8 mouse cellular contexts compared by ENCODE assay signal in genomic region chr11:115955195-115955858, GRCm38 (mm10). TPM values are rescaled to one million over a fixed set of nuclear protein-coding genes. Genes with fewer than 3 reads are reported as not detected.
DNase-seq lines count a peak whose midpoint lies in the region; ATAC-seq and TF ChIP-seq lines count a peak whose summit lies in the region.

No protein-coding gene starts in this region.

- no peaks in the 10 kb centered on the region for H3K9me3 ChIP-seq in kidney, embryonic 14.5 days (ENCODE audit: control insufficient read depth, low read length)
- H3K9me3 ChIP-seq in kidney, embryonic 16.5 days (ENCODE audit: low read length) = no peaks in the 10 kb centered on the region

- H3K27ac ChIP-seq in kidney, embryonic 14.5 days (ENCODE audit: low read depth, low read length) = no peak overlapping the region
- H3K27ac ChIP-seq in cortical plate, adult 2 months (ENCODE audit: insufficient read depth, low read length) = peak overlapping the region; percentile 62; the same call in 1 of the 2 replicates
- H3K27ac ChIP-seq in kidney, embryonic 16.5 days (ENCODE audit: low read length) = no peak overlapping the region

- no peaks in the 10 kb centered on the region for H3K4me1 ChIP-seq in kidney, embryonic 14.5 days (ENCODE audit: control insufficient read depth, insufficient read depth, low read length)
- no peaks in the 10 kb centered on the region for H3K4me1 ChIP-seq in cortical plate, adult 2 months (ENCODE audit: control insufficient read depth, insufficient read depth, low read length)
- H3K4me1 ChIP-seq in kidney, embryonic 16.5 days (ENCODE audit: insufficient read depth, low read length) = no peaks in the 10 kb centered on the region

- TF ChIP-seq POLR2A in cortical plate, adult 2 months (IDR thresholded peaks at IDR 0.05; ENCODE audit: extremely low read depth, insufficient read depth, low read length) = no peak

- H3K4me3 ChIP-seq in kidney, embryonic 14.5 days (ENCODE audit: low read length) = no peak overlapping the region
- no peak overlapping the region for H3K4me3 ChIP-seq in cortical plate, adult 2 months (ENCODE audit: insufficient read depth, low read length)
- H3K4me3 ChIP-seq in kidney, embryonic 16.5 days (ENCODE audit: low read length) = no peak overlapping the region

- H3K27me3 ChIP-seq in kidney, embryonic 14.5 days (ENCODE audit: control insufficient read depth, insufficient read depth, low read length) = no peaks in the 10 kb centered on the region
- H3K27me3 ChIP-seq in kidney, embryonic 16.5 days (ENCODE audit: insufficient read depth, low read length) = no peaks in the 10 kb centered on the region

- peak; percentile 54 for DNase-seq in kidney, adult 18-20 months
- peak; percentile 43 for DNase-seq in CD4-positive helper T cell, adult 2 months (ENCODE audit: low read depth, low spot score)
- no peak for DNase-seq in retina, postnatal 1 day
- no peak for DNase-seq in thymus, adult 18-20 months
- no peak for DNase-seq in ovary, adult 18-20 months (ENCODE audit: low spot score)

- no peak for TF ChIP-seq CTCF in cortical plate, adult 2 months (IDR thresholded peaks at IDR 0.05; ENCODE audit: extremely low read depth, insufficient read depth, low read length)

- H3K36me3 ChIP-seq in kidney, embryonic 14.5 days (ENCODE audit: control insufficient read depth, insufficient read depth, low read length) = peaks cover 78% of the 10 kb centered on the region
- H3K36me3 ChIP-seq in kidney, embryonic 16.5 days (ENCODE audit: insufficient read depth, low read length) = peaks cover 58% of the 10 kb centered on the region

- H3K4me2 ChIP-seq in kidney, embryonic 14.5 days (replicated peaks; ENCODE audit: low read depth, low read length) = no peak overlapping the region
- H3K4me2 ChIP-seq in kidney, embryonic 16.5 days (replicated peaks; ENCODE audit: low read depth, low read length) = no peak overlapping the region

- no peak for ATAC-seq in kidney, embryonic 14.5 days (ENCODE audit: low FRiP score, low TSS enrichment)
- 0 out of 2 replicates have a peak, but pooled peaks have one; percentile 12 for ATAC-seq in kidney, embryonic 16.5 days (ENCODE audit: low FRiP score, low TSS enrichment)

- no peak overlapping the region for H3K9ac ChIP-seq in kidney, embryonic 14.5 days (ENCODE audit: low read depth, low read length)
- no peak overlapping the region for H3K9ac ChIP-seq in kidney, embryonic 16.5 days (replicated peaks; ENCODE audit: low read length)

- 74% methylated on average over 10 of the region's 10 CpGs for WGBS in kidney, embryonic 14.5 days
- WGBS in kidney, embryonic 16.5 days = 66% methylated on average over 10 of the region's 10 CpGs

RNA-seq across cellular contexts. Expression of gene Itgb4, which starts 19.2 kb away (rescaled TPM):
- 1.1 and 2.1 TPM in 2 replicates for polyA plus RNA-seq in kidney, embryonic 14.5 days (2014; fragmentation: Nextera tagmentation; extraction: Ambion mirVana)
- 8.0 and 8.2 TPM in 2 replicates for polyA plus RNA-seq in cortical plate, adult 2 months (2012; rRNA removed)
- polyA plus RNA-seq in kidney, embryonic 16.5 days (2015; fragmentation: Nextera tagmentation; extraction: Ambion mirVana) = 2.5 and 3.4 TPM in 2 replicates

RNA-seq across cellular contexts. Expression of gene Recql5, which starts 22.1 kb away (rescaled TPM):
- 13.0 and 19.1 TPM in 2 replicates for polyA plus RNA-seq in kidney, embryonic 14.5 days (2014; fragmentation: Nextera tagmentation; extraction: Ambion mirVana)
- 31.7 and 36.4 TPM in 2 replicates for polyA plus RNA-seq in cortical plate, adult 2 months (2012; rRNA removed)
- polyA plus RNA-seq in kidney, embryonic 16.5 days (2015; fragmentation: Nextera tagmentation; extraction: Ambion mirVana) = 25.3 and 26.9 TPM in 2 replicates

RNA-seq across cellular contexts. Expression of gene Sap30bp, which starts 22.2 kb away (rescaled TPM):
- polyA plus RNA-seq in kidney, embryonic 14.5 days (2014; fragmentation: Nextera tagmentation; extraction: Ambion mirVana) = 41.4 and 48.1 TPM in 2 replicates
- polyA plus RNA-seq in cortical plate, adult 2 months (2012; rRNA removed) = 51.2 and 57.0 TPM in 2 replicates
- 35.9 and 38.9 TPM in 2 replicates for polyA plus RNA-seq in kidney, embryonic 16.5 days (2015; fragmentation: Nextera tagmentation; extraction: Ambion mirVana)

RNA-seq across cellular contexts. Expression of gene Smim6, which starts 43.5 kb away (rescaled TPM):
- polyA plus RNA-seq in kidney, embryonic 14.5 days (2014; fragmentation: Nextera tagmentation; extraction: Ambion mirVana) = 9.4 and 9.6 TPM in 2 replicates
- not detected in 2 replicates for polyA plus RNA-seq in cortical plate, adult 2 months (2012; rRNA removed)
- polyA plus RNA-seq in kidney, embryonic 16.5 days (2015; fragmentation: Nextera tagmentation; extraction: Ambion mirVana) = 11.8 and 12.8 TPM in 2 replicates

RNA-seq across cellular contexts. Expression of gene Smim5, which starts 55.6 kb away (rescaled TPM):
- polyA plus RNA-seq in kidney, embryonic 14.5 days (2014; fragmentation: Nextera tagmentation; extraction: Ambion mirVana) = 2.3 and 2.9 TPM in 2 replicates
- polyA plus RNA-seq in cortical plate, adult 2 months (2012; rRNA removed) = 0.57 and 0.58 TPM in 2 replicates
- 4.7 and 5.0 TPM in 2 replicates for polyA plus RNA-seq in kidney, embryonic 16.5 days (2015; fragmentation: Nextera tagmentation; extraction: Ambion mirVana)

Comparison
In these comparisons a context has a peak if more than half of its experiments do, and no peak if none do; other contexts are left out.
1. DNase-seq: peak in kidney, adult 18-20 months (single experiment) and CD4-positive helper T cell, adult 2 months (single experiment); none in retina, postnatal 1 day (single experiment), thymus, adult 18-20 months (0 of 2) and ovary, adult 18-20 months (single experiment).